Mouse (Mus musculus) bone marrow, adult 2 months (tissue): Measurements from ENCODE around the gene Hoxa2. TPM values are rescaled to one million over a fixed set of nuclear protein-coding genes. Genes with fewer than 3 reads are reported as not detected.

Experiments used
- H3K27ac ChIP-seq: fragments of 200-500 bp; 2 replicates; pipeline ENCODE4 v1.5.1; 2012; ENCODE audit warnings: low read depth, mild to moderate bottlenecking, control low read depth, inconsistent platforms, low read length; ENCODE audit not compliant: control insufficient read depth, poor library complexity, insufficient read depth
- H3K4me1 ChIP-seq: fragments of 200-500 bp; 2 replicates; pipeline ENCODE4 v1.6.1; 2011; ENCODE audit warnings: low read length; ENCODE audit not compliant: control insufficient read depth, insufficient read depth
- H3K4me3 ChIP-seq: fragments of 200-500 bp; replicated peaks from 2 replicates; pipeline ENCODE3; 2011; ENCODE audit warnings: mild to moderate bottlenecking, low read depth, low read length, control low read depth; ENCODE audit not compliant: control insufficient read depth
- CTCF ChIP-seq: fragments of 200-500 bp; IDR thresholded peaks from 2 replicates; pipeline ENCODE4 v1.5.1; 2011; ENCODE audit warnings: low read length, control low read depth; ENCODE audit not compliant: control insufficient read depth, insufficient read depth
- POLR2A ChIP-seq: fragments of 200-500 bp; IDR thresholded peaks from 2 replicates; pipeline ENCODE4 v1.6.1; 2011; ENCODE audit warnings: low read depth, mild to moderate bottlenecking, control low read depth, low read length, borderline replicate concordance; ENCODE audit not compliant: control insufficient read depth
- WGBS: fragments of 180-500 bp; shearing (Covaris S2); methylation state at CpG from one replicate; pipeline ENCODE4 v1.1.7; 2018; 5-methylcytosine and 5-hydroxymethylcytosine counted together
- polyA plus RNA-seq: library from polyadenylated mRNA; stranded (reverse); fragments of >200 nt; gene quantifications from 2 replicates; pipeline ENCODE4 v1.2.4, GENCODE M21; 2011; ENCODE audit warnings: low replicate concordance; ENCODE audit not compliant: missing spikeins, insufficient read depth, insufficient read length

Gene Hoxa2
- polyA plus RNA-seq, 1 experiment = 1.4 TPM

DNA sequence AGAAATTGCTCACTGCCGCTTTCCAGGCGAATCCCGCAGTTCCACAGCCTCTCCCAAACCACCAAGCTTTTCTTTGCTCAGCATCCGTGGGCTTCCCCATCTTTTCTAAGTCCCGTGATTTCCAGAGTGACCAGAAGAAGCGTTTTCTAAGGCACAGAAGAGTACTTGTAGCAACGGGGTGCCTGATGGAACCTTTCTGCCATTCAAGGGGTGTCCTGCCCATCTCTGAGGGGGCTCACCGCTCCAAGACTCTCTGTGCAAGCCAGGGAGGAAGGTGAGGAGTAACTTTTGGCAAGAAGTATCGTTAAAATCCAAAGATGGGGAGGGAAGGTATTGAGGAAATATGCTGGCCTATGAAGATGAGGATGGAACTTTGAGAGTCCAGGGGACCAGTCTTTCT is 13.2 kb upstream of the Hoxa2 start:
- Histone ChIP-seq H3K4me1 (no peaks in the 10 kb centered on the region), H3K27ac (no peak overlapping the region), H3K4me3 (no peak overlapping the region)
- WGBS = 82% methylated on average over 9 of the region's 9 CpGs
- TF ChIP-seq POLR2A (no peak), CTCF (no peak)

- TF ChIP-seq CTCF (no peak), POLR2A (no peak)
Observed at GRCm38 (mm10) chr6:52177061-52177735, 12.6 kb upstream of the Hoxa2 start, which contains the start of gene 5730596B20Rik. Gene 5730596B20Rik, plus strand, starts transcription at chr6:52177498.

GRCm38 (mm10) chr6:52176391-52176790 is 11.8 kb upstream of the Hoxa2 start:
- TF ChIP-seq CTCF (no peak), POLR2A (no peak)
- Histone ChIP-seq H3K4me1 (no peaks in the 10 kb centered on the region), H3K4me3 (no peak overlapping the region), H3K27ac (no peak overlapping the region)
- WGBS = 85% methylated on average over 6 of the region's 6 CpGs

More at GRCm38 (mm10) chr6:52177061-52177735, 12.6 kb upstream of the Hoxa2 start, which contains the start of gene 5730596B20Rik:
- Histone ChIP-seq H3K4me3 (no peak within 1 kb of the TSS), H3K27ac (no peak within 1 kb of the TSS), H3K4me1 (no peaks in the 10 kb centered on the region)
- WGBS = 89% methylated on average over 36 of the region's 36 CpGs

DNA sequence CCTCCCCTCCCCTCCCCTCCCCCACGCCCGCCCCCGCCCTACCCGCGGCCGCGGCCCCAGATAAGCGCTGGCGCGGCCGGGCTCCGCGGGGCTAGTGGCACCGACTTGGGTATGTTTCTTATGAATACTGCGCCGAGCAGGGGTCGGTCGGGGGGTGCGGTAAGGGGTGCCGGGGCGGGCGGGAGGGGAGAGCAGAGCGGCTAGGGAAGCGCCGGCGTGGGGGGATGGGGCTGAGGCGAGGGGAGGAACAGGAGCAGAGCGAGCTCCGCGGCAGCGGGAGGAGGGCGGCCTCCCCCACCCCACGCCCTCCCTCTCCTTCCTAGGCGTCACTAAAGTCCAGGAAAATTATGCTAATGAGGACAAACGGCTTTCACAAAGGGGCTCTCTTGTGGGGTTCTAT is 11.2 kb upstream of the Hoxa2 start:
- 59% methylated on average over 25 of the region's 35 CpGs for WGBS
- no peak overlapping the region for H3K27ac ChIP-seq
- no peak for TF ChIP-seq POLR2A
- no peak for TF ChIP-seq CTCF
- no peaks in the 10 kb centered on the region for H3K4me1 ChIP-seq
- H3K4me3 ChIP-seq = no peak overlapping the region

DNA sequence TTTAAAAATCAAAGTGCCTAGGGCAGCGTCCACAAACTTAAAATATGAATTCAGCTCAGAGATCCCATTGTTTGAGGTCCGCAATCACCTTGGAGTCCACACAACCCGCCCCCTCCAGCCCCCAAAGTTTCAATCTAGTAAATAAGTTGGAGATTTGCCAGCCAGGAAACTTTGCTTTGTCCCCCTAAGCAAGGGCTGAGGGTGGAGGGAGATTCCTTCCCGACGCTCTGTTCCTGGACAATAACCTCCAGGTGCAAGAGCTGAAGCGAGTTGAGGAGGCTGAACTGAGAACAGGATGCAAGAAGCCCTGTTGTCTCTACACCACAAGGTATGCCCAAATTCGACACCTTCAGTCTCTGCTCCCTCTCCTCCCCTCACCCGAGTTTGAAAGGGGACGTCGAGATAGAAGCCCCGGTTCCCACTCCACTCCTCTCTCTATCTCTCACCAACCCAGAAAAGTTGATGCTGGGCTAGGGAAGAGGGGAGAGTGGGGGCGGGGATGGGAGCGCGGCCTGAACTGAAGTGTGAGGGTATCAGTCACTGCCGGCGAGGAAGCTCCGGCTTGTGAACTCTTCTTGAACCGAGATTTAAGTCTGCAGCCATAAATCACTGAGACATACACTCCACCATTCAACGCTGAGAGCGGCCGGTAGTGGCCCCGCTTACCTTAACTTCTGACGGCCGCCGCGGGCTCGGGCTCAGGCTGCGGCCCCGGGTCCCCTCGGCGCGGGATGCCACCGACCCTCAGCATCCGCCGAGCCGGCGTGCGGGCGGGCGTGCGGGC is 10.5 kb upstream of the Hoxa2 start:
- H3K4me1 ChIP-seq = no peaks in the 10 kb centered on the region
- no peak for TF ChIP-seq POLR2A
- no peak for TF ChIP-seq CTCF
- 74% methylated on average over 41 of the region's 41 CpGs for WGBS
- no peak overlapping the region for H3K27ac ChIP-seq
- H3K4me3 ChIP-seq = no peak overlapping the region

- TF ChIP-seq POLR2A = no peak
- TF ChIP-seq CTCF = no peak
- WGBS = 82% methylated on average over 4 of the region's 4 CpGs
- H3K4me3 ChIP-seq = no peak overlapping the region
Observed at GRCm38 (mm10) chr6:52173648-52174047, 9.0 kb upstream of the Hoxa2 start.

GRCm38 (mm10) chr6:52172501-52172900 is 7.9 kb upstream of the Hoxa2 start:
- Histone ChIP-seq H3K4me1 (no peaks in the 10 kb centered on the region), H3K4me3 (no peak overlapping the region), H3K27ac (no peak overlapping the region)
- TF ChIP-seq CTCF (no peak), POLR2A (no peak)
- 87% methylated on average over 35 of the region's 35 CpGs for WGBS

More at GRCm38 (mm10) chr6:52173648-52174047, 9.0 kb upstream of the Hoxa2 start:
- Histone ChIP-seq H3K4me1 (no peaks in the 10 kb centered on the region), H3K27ac (no peak overlapping the region)

- 82% methylated on average over 7 of the region's 7 CpGs for WGBS
- Histone ChIP-seq H3K4me3 (no peak overlapping the region), H3K27ac (no peak overlapping the region), H3K4me1 (no peaks in the 10 kb centered on the region)
- TF ChIP-seq POLR2A (no peak), CTCF (no peak)
Observed at GRCm38 (mm10) chr6:52171938-52172337, 7.3 kb upstream of the Hoxa2 start.

DNA sequence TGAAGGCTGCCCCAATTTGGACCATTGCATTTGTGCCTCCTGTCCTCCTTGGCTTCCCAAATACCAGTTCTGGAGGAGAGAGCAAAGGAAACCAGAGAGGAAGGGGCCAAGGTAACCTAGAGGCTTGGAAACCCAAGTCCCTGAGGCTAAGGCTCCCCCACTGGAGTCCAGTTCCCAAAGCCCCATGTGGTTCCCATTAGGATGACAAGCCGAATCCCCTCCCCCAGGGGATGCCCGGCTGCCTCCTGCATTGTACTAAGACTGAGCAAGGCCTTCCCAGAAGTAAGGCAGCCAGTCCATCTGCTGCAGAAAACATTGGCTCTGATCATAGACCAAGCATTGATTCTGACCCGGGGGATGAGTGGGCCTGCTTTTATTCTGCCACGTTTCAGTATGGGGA is 6.7 kb upstream of the Hoxa2 start:
- WGBS = 81% methylated on average over 4 of the region's 4 CpGs
- H3K4me1 ChIP-seq = no peaks in the 10 kb centered on the region
- no peak for TF ChIP-seq CTCF
- no peak for TF ChIP-seq POLR2A
- no peak overlapping the region for H3K4me3 ChIP-seq
- H3K27ac ChIP-seq = no peak overlapping the region
